Mouse (Mus musculus) G1E-ER4 (cell line): ENCODE measurements around the gene Kif3c. TPM values are rescaled to one million over a fixed set of nuclear protein-coding genes. Genes with fewer than 3 reads are reported as not detected.

Experiments used
- GATA1 ChIP-seq: IDR thresholded peaks from one replicate; pipeline ENCODE4 v1.8.0; 2012; ENCODE audit warnings: low read length, inconsistent platforms
- polyA plus RNA-seq: library from polyadenylated mRNA; stranded (reverse); fragments of >175 nt; gene quantifications from 2 replicates; pipeline ENCODE4 v1.2.3, GENCODE M21; 2012

The Kif3c gene
- polyA plus RNA-seq, 1 experiment, result 0.29 TPM

GRCm38 (mm10) chr12:3427891-3428775 is 63.2 kb downstream of the Kif3c start:
- no peak for TF ChIP-seq GATA1

GRCm38 (mm10) chr12:3429681-3430442 is 64.9 kb downstream of the Kif3c start:
- no peak for TF ChIP-seq GATA1

- TF ChIP-seq GATA1, result no peak
These were observed 65.5 kb downstream of the Kif3c start for GRCm38 (mm10) chr12:3430443-3430753.

GRCm38 (mm10) chr12:3430985-3431384 is 66.1 kb downstream of the Kif3c start:
- TF ChIP-seq GATA1, result no peak

GRCm38 (mm10) chr12:3433736-3434135 is 68.8 kb downstream of the Kif3c start:
- no peak for TF ChIP-seq GATA1

GRCm38 (mm10) chr12:3436446-3436845 is 71.5 kb downstream of the Kif3c start:
- no peak for TF ChIP-seq GATA1

- no peak for TF ChIP-seq GATA1
These were observed 72.9 kb downstream of the Kif3c start for GRCm38 (mm10) chr12:3437815-3438214.

- TF ChIP-seq GATA1, result no peak
These were observed 76.0 kb downstream of the Kif3c start for GRCm38 (mm10) chr12:3440916-3441315.

GRCm38 (mm10) chr12:3441361-3441760 is 76.4 kb downstream of the Kif3c start:
- TF ChIP-seq GATA1, result no peak

GRCm38 (mm10) chr12:3453554-3453953 is 88.6 kb downstream of the Kif3c start:
- no peak for TF ChIP-seq GATA1

Other genes with a start within 250 kb of the Kif3c start
- gene Rab10, start 55.2 kb upstream of the Kif3c start, polyA plus RNA-seq, result 50.1 and 59.8 TPM in 2 replicates
- gene Asxl2, start 61.7 kb downstream of the Kif3c start, polyA plus RNA-seq, result 27.0 and 38.0 TPM in 2 replicates
- gene Dtnb, start 207.2 kb downstream of the Kif3c start, polyA plus RNA-seq, result not detected in 2 replicates